Mouse (Mus musculus) spleen, adult 10 weeks (tissue): ENCODE data around the gene Cbx7. TPM values are rescaled to one million over a fixed set of nuclear protein-coding genes. Genes with fewer than 3 reads are reported as not detected.

ENCODE experiments used
- polyA plus RNA-seq: library from polyadenylated mRNA; stranded (reverse); fragments of 350-450 nt; fragmentation: Illumina TruSeq; extraction: RNeasy Lipid Tissue Mini Kit (QIAGEN cat#74804); gene quantifications from one replicate; pipeline ENCODE4 v1.2.3, GENCODE M21; 2015; ENCODE audit warnings: low replicate concordance; ENCODE audit not compliant: insufficient read depth

Gene Cbx7
- 65.1 TPM for polyA plus RNA-seq

DNA sequence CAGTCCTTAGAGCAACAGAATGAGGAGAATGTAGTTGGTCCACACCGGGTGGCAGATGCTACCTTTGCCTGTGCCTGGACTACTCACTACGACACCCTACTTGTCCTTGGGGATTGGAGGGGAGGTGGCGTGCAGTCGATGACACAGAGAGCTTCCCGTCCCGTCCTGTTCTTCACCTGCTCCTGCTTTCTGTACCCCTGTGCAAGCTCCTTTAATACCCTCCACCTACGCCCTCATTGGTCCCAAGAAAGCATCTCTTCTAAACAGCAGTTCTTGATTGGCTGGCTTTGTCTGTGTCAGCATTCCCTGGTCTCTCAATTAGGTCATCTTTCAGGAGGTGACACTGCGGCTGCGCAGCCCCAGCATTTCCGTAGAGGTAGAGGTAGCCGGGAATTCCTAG lies at the start of gene Cbx7:
Gene Cbx7 (minus strand): TSS at position 180 of the 400 bp plus-strand sequence.

DNA sequence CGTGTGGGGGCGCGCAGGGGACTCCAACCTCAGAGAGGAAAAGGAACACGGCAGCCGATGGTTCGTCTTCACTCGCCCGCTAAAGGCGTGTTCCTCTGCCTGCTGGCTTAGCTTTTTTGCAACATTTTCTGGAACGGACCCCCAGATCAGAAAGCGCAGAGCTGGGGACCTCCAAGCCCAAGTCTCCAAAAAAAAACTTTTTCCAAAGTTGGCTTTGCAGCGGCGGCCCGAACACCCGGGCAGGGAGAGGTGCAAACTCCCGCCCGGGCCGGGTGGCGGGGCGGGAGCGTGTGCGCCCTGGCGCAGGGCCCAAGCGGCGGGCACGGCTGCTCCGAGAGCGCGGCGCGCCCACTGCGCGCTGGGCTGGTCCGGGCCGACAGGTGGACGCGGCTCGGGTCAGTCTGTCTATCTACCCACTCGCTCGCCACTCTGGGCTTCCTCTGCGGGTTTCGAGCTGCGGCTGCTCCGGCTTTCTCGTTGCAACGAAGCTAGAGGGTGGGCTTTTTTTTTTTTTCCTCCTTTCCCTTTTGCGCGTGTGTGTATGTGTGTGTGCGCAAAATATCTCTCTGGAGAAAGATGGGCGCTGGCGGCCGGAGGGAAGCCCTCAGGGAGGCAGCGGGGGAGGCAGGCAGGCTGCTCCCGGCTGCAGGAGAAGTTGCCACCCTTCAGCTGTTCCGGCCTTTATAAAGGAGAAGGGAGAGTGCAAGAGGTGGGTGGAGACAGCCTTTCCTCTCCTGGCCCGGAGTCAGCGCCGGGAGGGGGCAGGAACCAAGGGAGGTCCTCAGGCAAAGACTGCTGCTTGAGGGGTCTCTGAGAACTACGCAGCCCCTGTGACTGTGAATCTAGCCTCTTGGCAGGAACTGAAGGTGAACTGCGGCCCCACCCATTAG lies 43.6 kb upstream of the Cbx7 start, which contains the start of gene Pdgfb:
Gene Pdgfb (minus strand): TSS at position 657 of the 890 bp plus-strand sequence.

DNA sequence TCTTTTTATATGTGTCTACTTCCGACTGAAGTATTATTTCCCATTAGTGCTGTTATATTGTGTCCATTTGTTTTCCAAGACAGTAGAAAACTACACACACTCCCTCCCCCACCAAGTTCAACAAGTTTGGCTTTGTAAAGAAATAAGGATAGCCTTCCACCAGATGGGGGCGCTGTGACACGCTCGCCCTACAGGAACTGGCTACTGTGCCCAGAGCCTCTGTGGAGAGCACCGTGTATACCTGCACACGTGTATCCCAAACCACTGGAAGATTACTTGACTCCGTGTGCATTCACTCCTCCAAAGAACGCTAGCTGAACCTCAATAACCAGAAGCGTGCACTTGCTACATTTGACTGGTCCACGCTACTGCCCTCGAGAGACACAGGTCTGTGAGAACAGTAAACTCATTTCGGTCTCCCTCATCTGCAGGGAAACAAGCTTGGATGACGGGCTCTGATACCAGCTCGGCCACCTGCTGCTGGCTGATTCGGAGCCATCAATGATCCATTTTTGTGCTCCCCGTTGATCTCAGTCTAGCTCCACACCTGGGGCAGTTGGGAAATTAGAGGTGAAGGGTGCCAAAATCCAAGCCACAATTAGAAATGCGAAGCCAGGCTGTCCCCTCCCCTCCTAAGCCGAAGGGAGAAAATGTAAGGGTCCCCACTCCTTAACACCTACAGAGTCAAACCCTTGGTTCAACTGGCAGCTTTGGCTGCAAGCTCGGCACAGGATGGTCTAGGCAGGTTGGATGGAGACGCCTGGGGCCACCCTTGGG lies 79.3 kb downstream of the Cbx7 start, which contains the start of gene Apobec3:
Gene Apobec3 (plus strand): TSS at position 224 of the 777 bp plus-strand sequence.

Other genes with a start within 250 kb of the Cbx7 start
- 65.8 TPM for gene Sun2, start 228.6 kb downstream of the Cbx7 start, polyA plus RNA-seq
- gene Dnal4, start 193.3 kb downstream of the Cbx7 start, polyA plus RNA-seq = 4.7 TPM
- 1.9 TPM for gene Nptxr, start 166.4 kb downstream of the Cbx7 start, polyA plus RNA-seq
- not detected for gene Npcd, start 136.9 kb downstream of the Cbx7 start, polyA plus RNA-seq
- 12.9 TPM for gene Cbx6, start 136.4 kb downstream of the Cbx7 start, polyA plus RNA-seq
- 616 TPM for gene Apobec3, start 79.5 kb downstream of the Cbx7 start, polyA plus RNA-seq
- 4.6 TPM for gene Pdgfb, start 43.9 kb upstream of the Cbx7 start, polyA plus RNA-seq
- 0.41 TPM for gene Syngr1, start 120.2 kb upstream of the Cbx7 start, polyA plus RNA-seq
- gene Rpl3, start 120.7 kb upstream of the Cbx7 start, polyA plus RNA-seq = 1,491 TPM
- gene Tab1, start 162.0 kb upstream of the Cbx7 start, polyA plus RNA-seq = 5.5 TPM
- 4.2 TPM for gene Mgat3, start 202.6 kb upstream of the Cbx7 start, polyA plus RNA-seq